Mouse (Mus musculus): ENCODE measurements around the gene Prep. TPM values are rescaled to one million over a fixed set of nuclear protein-coding genes. Genes with fewer than 3 reads are reported as not detected.

The Prep gene
- polyA plus RNA-seq (2015; fragmentation: Nextera tagmentation; extraction: Ambion mirVana), result 22.0 and 23.4 TPM in 2 replicates

DNA sequence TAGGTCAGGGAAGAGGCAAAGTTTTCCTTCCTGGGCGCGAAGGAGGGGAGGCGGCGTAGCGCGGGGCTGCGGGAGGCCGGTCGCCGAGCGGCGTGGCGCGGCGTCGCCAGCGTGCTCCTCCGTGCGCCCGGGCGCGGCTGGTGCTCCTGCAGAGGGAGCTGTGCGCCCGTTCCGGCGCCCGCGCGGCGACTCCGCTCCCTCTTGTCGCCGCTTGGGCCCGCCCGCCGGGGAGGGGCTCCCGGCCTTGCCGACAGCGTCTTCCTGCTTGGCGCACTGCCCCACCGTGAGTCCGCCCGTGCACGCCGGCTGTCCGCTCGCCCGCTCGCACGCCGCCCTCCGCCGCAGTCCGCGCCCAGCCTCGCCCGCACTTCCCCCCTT lies at the start of gene Prep:
Gene Prep, plus strand, starts transcription at position 273 of the 378 bp plus-strand sequence.
- Histone ChIP-seq H3K4me3 (peak within 1 kb of the TSS; percentile 98), H3K4me1 (peaks cover 15% of the 10 kb centered on the region), H3K36me3 (no peaks in the 10 kb centered on the region), H3K27me3 (no peaks in the 10 kb centered on the region), H3K4me2 (peak within 1 kb of the TSS; percentile 74), H3K9me3 (no peaks in the 10 kb centered on the region), H3K9ac (peak within 1 kb of the TSS; percentile 91), H3K27ac (peak within 1 kb of the TSS; percentile 83)
- peak; percentile 87 for ATAC-seq (ENCODE audit: insufficient number of reproducible peaks, insufficient read depth, low FRiP score, low TSS enrichment, low read depth)
- WGBS, result under 1% methylated on average over 42 of the region's 57 CpGs

DNA sequence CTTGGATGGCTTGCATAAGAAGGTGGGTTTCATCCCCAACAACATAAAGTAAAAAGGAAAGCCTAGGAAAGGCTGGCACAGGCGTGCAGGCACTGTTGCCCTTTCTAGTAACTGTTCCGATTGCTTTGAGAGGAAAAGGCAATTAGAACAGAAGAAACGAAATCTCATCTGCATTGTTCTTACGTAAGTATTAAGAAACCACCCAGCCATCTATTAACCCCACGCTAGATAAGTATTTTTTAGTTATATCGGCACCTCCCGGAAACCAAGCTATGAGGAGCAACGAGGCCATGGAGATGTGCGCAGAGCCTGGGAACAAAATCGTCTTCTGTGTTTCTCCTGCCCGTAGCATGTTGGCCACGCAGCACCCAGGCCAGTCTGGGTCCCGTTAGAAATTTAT lies 49.7 kb upstream of the Prep start:
- Histone ChIP-seq H3K9me3 (no peaks in the 10 kb centered on the region), H3K4me3 (no peak overlapping the region), H3K36me3 (no peaks in the 10 kb centered on the region), H3K9ac (no peak overlapping the region), H3K27me3 (no peaks in the 10 kb centered on the region), H3K27ac (no peak overlapping the region), H3K4me1 (no peaks in the 10 kb centered on the region), H3K4me2 (no peak overlapping the region)
- no peak for ATAC-seq (ENCODE audit: insufficient number of reproducible peaks, insufficient read depth, low FRiP score, low TSS enrichment, low read depth)
- 82% methylated on average over 13 of the region's 13 CpGs for WGBS

GRCm38 (mm10) chr10:45017851-45018250 lies 49.2 kb upstream of the Prep start:
- no peak overlapping the region for H3K27ac ChIP-seq
- H3K9me3 ChIP-seq, result no peaks in the 10 kb centered on the region
- no peaks in the 10 kb centered on the region for H3K4me1 ChIP-seq
- WGBS, result 80% methylated on average over 10 of the region's 10 CpGs
- H3K27me3 ChIP-seq, result no peaks in the 10 kb centered on the region
- no peak overlapping the region for H3K4me2 ChIP-seq
- no peak overlapping the region for H3K9ac ChIP-seq
- no peak overlapping the region for H3K4me3 ChIP-seq
- no peak for ATAC-seq (ENCODE audit: insufficient number of reproducible peaks, insufficient read depth, low FRiP score, low TSS enrichment, low read depth)
- H3K36me3 ChIP-seq, result no peaks in the 10 kb centered on the region

- no peaks in the 10 kb centered on the region for H3K4me1 ChIP-seq
- H3K36me3 ChIP-seq, result no peaks in the 10 kb centered on the region
- no peak overlapping the region for H3K4me2 ChIP-seq
- H3K9ac ChIP-seq, result no peak overlapping the region
- no peak overlapping the region for H3K4me3 ChIP-seq
- WGBS, result 61% methylated on average over 7 of the region's 7 CpGs
- no peak overlapping the region for H3K27ac ChIP-seq
- H3K9me3 ChIP-seq, result no peaks in the 10 kb centered on the region
- no peaks in the 10 kb centered on the region for H3K27me3 ChIP-seq
- ATAC-seq (ENCODE audit: insufficient number of reproducible peaks, insufficient read depth, low FRiP score, low TSS enrichment, low read depth), result no peak
Measured at GRCm38 (mm10) chr10:45019418-45019817, 47.6 kb upstream of the Prep start.

DNA sequence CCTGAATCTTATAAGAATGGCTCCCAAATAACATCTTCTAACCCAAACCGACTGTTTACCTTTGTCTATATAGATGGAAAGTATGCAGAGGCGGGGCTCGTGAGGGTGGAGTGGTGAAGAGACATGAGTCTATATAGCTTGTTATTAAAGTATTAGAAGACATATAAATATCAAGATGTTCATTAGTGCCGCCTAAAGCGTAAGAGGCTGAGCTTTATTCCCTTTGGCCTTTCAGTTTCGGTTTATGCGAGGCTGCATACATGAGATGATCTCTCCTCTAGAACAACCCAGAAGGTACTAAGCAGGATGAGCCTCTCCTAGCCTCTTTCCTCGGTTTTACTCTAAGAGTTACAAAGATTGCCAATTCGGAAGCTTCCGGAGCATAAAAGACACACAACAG lies 47.2 kb upstream of the Prep start:
- H3K9me3 ChIP-seq, result no peaks in the 10 kb centered on the region
- H3K36me3 ChIP-seq, result no peaks in the 10 kb centered on the region
- no peak for ATAC-seq (ENCODE audit: insufficient number of reproducible peaks, insufficient read depth, low FRiP score, low TSS enrichment, low read depth)
- H3K4me3 ChIP-seq, result no peak overlapping the region
- H3K4me2 ChIP-seq, result no peak overlapping the region
- H3K4me1 ChIP-seq, result no peaks in the 10 kb centered on the region
- no peaks in the 10 kb centered on the region for H3K27me3 ChIP-seq
- H3K27ac ChIP-seq, result no peak overlapping the region
- 87% methylated on average over 10 of the region's 10 CpGs for whole genome bisulfite sequencing
- no peak overlapping the region for H3K9ac ChIP-seq

GRCm38 (mm10) chr10:45020291-45020690 lies 46.7 kb upstream of the Prep start:
- Histone ChIP-seq H3K27me3 (no peaks in the 10 kb centered on the region), H3K9me3 (no peaks in the 10 kb centered on the region), H3K36me3 (no peaks in the 10 kb centered on the region), H3K4me2 (no peak overlapping the region), H3K4me1 (no peaks in the 10 kb centered on the region), H3K27ac (no peak overlapping the region), H3K9ac (no peak overlapping the region), H3K4me3 (no peak overlapping the region)
- 86% methylated on average over 10 of the region's 10 CpGs for WGBS
- ATAC-seq (ENCODE audit: insufficient number of reproducible peaks, insufficient read depth, low FRiP score, low TSS enrichment, low read depth), result no peak

DNA sequence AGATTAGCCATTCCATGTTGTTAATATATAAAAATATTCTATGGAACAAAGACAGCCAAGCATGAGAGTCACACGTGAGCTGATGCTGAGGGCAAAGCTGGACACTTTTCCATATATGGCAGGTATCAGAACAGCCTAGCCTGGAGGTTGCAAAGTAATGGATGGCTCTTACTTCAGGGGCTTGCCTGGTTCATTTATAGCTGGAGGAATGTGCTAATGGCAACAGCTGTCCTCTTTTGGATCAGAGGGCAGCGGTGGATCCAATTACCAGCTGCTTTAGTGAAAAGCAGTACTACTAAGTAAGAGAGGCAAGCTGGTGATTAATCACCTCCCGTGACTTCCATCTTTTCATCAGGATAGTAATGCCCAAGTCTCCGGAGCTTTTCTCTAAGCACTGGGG lies 41.8 kb upstream of the Prep start:
- 38% methylated on average over 4 of the region's 4 CpGs for WGBS
- ATAC-seq (ENCODE audit: insufficient number of reproducible peaks, insufficient read depth, low FRiP score, low TSS enrichment, low read depth), result no peak
- no peak overlapping the region for H3K9ac ChIP-seq
- no peak overlapping the region for H3K27ac ChIP-seq
- no peaks in the 10 kb centered on the region for H3K4me1 ChIP-seq
- no peaks in the 10 kb centered on the region for H3K27me3 ChIP-seq
- H3K9me3 ChIP-seq, result no peaks in the 10 kb centered on the region
- no peak overlapping the region for H3K4me3 ChIP-seq
- no peaks in the 10 kb centered on the region for H3K36me3 ChIP-seq
- H3K4me2 ChIP-seq, result no peak overlapping the region

DNA sequence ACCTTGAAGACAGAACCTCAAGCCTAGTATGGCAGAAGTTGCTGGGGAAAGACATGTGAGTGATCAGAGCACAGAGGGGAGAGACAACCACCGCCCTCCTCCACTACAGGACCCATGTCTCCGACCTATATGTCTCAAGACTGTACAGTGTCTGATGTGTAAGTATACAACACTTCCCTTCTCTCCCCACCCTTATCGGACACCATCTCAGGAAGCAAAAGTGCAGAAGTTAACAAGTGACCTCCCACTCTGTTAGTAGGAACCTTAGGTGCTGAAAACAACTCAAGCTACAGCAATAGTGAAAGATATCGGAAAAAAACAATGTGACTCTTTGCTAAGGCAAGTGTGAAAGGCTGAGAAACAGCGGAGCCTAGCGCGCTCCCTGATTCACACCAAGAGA lies 40.1 kb upstream of the Prep start:
- Histone ChIP-seq H3K4me2 (no peak overlapping the region), H3K9ac (no peak overlapping the region), H3K36me3 (no peaks in the 10 kb centered on the region), H3K4me1 (no peaks in the 10 kb centered on the region), H3K9me3 (no peaks in the 10 kb centered on the region), H3K27ac (no peak overlapping the region), H3K27me3 (no peaks in the 10 kb centered on the region), H3K4me3 (no peak overlapping the region)
- WGBS, result 92% methylated on average over 7 of the region's 7 CpGs
- ATAC-seq (ENCODE audit: insufficient number of reproducible peaks, insufficient read depth, low FRiP score, low TSS enrichment, low read depth), result no peak

DNA sequence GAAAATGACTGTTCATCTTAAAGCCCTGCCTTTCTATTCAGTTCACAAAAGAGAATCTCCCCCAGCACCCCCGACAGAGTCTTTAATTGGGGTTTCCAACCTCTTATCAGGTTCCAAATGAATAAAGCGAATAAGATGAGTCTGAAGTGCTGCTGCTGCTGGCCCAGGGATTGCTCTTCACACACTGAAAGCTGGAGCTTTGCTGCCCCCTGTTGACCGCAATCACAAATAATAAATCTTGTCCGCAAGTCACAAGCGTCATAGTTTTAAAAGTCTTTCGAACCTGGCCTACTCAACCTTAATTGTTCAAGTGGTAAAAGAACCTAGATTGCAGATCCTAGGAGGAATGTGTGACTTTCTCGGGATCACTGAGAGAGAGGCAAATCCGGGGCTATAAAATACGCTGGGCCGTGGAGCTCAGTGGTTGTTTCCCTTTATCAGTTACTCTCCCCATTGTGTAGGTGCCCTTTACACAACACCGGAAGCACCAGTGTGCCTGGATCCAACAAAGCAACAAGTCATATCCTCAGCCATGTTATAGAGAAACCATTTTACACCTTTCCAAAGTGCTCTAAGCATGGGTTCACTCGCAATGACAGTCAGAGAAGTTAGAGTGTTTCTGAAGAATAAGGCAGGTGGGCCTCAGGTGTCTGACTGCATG lies 21.6 kb upstream of the Prep start:
- H3K4me2 ChIP-seq, result no peak overlapping the region
- no peak overlapping the region for H3K4me3 ChIP-seq
- H3K27me3 ChIP-seq, result peaks cover 11% of the 10 kb centered on the region; the same call in 1 of the 2 replicates
- H3K27ac ChIP-seq, result no peak overlapping the region
- no peak for ATAC-seq (ENCODE audit: insufficient number of reproducible peaks, insufficient read depth, low FRiP score, low TSS enrichment, low read depth)
- H3K9ac ChIP-seq, result no peak overlapping the region
- H3K4me1 ChIP-seq, result no peaks in the 10 kb centered on the region
- WGBS, result 28% methylated on average over 12 of the region's 12 CpGs
- no peaks in the 10 kb centered on the region for H3K9me3 ChIP-seq
- no peaks in the 10 kb centered on the region for H3K36me3 ChIP-seq

DNA sequence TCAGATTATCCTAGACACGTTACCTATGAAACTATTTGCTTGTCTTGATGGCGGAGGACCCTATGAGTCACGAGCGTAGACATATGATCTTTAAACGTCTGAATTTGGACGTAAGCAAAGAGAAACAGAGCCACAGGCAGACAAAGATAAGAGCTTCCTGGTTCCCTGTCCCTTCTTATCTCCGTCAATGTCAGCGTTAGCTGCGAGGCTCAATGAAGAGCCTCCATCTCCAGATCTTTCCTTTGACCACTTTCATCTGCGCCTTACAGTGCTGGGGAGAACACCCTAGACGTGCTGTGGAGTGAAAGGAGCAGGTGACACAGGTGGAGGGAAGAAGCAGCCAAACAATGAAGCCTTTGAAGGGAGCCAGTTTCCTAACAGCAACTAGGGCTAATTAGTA lies 18.8 kb upstream of the Prep start:
- no peaks in the 10 kb centered on the region for H3K36me3 ChIP-seq
- H3K27me3 ChIP-seq, result peaks cover 11% of the 10 kb centered on the region; the same call in 1 of the 2 replicates
- no peaks in the 10 kb centered on the region for H3K9me3 ChIP-seq
- no peaks in the 10 kb centered on the region for H3K4me1 ChIP-seq
- WGBS, result 57% methylated on average over 11 of the region's 11 CpGs
- no peak overlapping the region for H3K27ac ChIP-seq
- H3K9ac ChIP-seq, result no peak overlapping the region
- no peak for ATAC-seq (ENCODE audit: insufficient number of reproducible peaks, insufficient read depth, low FRiP score, low TSS enrichment, low read depth)
- H3K4me3 ChIP-seq, result no peak overlapping the region
- no peak overlapping the region for H3K4me2 ChIP-seq

GRCm38 (mm10) chr10:45048622-45049021 lies 18.4 kb upstream of the Prep start:
- no peak for ATAC-seq (ENCODE audit: insufficient number of reproducible peaks, insufficient read depth, low FRiP score, low TSS enrichment, low read depth)
- Histone ChIP-seq H3K36me3 (no peaks in the 10 kb centered on the region), H3K4me1 (no peaks in the 10 kb centered on the region), H3K4me3 (no peak overlapping the region), H3K4me2 (no peak overlapping the region), H3K27me3 (peaks cover 11% of the 10 kb centered on the region; the same call in 1 of the 2 replicates), H3K9me3 (no peaks in the 10 kb centered on the region), H3K9ac (no peak overlapping the region), H3K27ac (no peak overlapping the region)
- 42% methylated on average over 11 of the region's 11 CpGs for WGBS

GRCm38 (mm10) chr10:45051125-45051744 lies 15.8 kb upstream of the Prep start:
- WGBS, result 57% methylated on average over 11 of the region's 11 CpGs
- Histone ChIP-seq H3K9me3 (no peaks in the 10 kb centered on the region), H3K4me1 (no peaks in the 10 kb centered on the region), H3K27me3 (peaks cover 6% of the 10 kb centered on the region; the same call in 1 of the 2 replicates), H3K27ac (no peak overlapping the region), H3K4me3 (no peak overlapping the region), H3K4me2 (no peak overlapping the region), H3K36me3 (no peaks in the 10 kb centered on the region), H3K9ac (no peak overlapping the region)
- ATAC-seq (ENCODE audit: insufficient number of reproducible peaks, insufficient read depth, low FRiP score, low TSS enrichment, low read depth), result peak; percentile 59
